Mouse (Mus musculus): ENCODE results near the gene Rpp25l.
"Not testable (repeated sequence)": the region's sequence is repeated elsewhere in the genome, so short reads cannot be mapped to it uniquely, and the experiment has no call there.

DNA sequence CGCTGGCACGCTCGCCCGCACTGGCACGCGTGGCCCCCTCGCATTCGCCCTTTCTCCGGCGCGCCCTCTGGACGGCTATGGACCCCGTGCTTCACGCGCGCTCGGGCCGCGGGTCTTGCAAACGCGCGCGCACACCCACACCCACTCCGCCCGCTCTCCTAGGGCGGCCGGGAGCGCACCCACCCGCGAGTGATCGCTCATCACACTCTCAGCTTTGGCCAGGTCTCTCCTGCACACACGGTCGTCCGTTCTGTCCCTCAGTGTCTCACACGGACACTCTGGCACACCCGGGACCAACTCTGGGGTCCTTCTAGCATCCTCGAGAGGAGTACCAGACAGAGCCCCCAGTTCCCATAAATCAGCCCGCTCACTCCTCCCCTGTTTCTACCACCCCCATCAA is 17.5 kb downstream of the Rpp25l start:
- TF ChIP-seq POLR2A (IDR thresholded peaks at IDR 0.05; ENCODE audit: control insufficient read depth, extremely low read depth, insufficient read depth, low read length, poor library complexity); CTCF (IDR thresholded peaks at IDR 0.05; ENCODE audit: borderline replicate concordance, control insufficient read depth, extremely low read depth, insufficient read depth, low read length, poor library complexity): not testable (repeated sequence)
